Mouse (Mus musculus) cerebellum, adult 2 months (tissue): ENCODE results near the gene Pms2.

Experiments used
- CTCF ChIP-seq: fragments of 200-500 bp; IDR thresholded peaks from 2 replicates; pipeline ENCODE4 v1.5.1; 2011; ENCODE audit warnings: low read depth, mild to moderate bottlenecking, control low read depth, low read length, moderate library complexity, borderline replicate concordance; ENCODE audit not compliant: insufficient read depth
- POLR2A ChIP-seq: fragments of 200-500 bp; IDR thresholded peaks from 2 replicates; pipeline ENCODE4 v1.6.1; 2011; ENCODE audit warnings: low read length, control low read depth, borderline replicate concordance; ENCODE audit not compliant: insufficient read depth

GRCm38 (mm10) chr5:143961176-143961575 lies 51.4 kb downstream of the Pms2 start:
- TF ChIP-seq POLR2A (no peak), CTCF (no peak)
